Mouse (Mus musculus): Measurements from ENCODE around the gene Akap4.
A peak's percentile ranks its signal among the peaks of the same experiment; 100 is the strongest.

The Akap4 gene

GRCm38 (mm10) chrX:7067219-7067618 lies at the start of gene Akap4:
Gene Akap4 (plus strand): TSS chrX:7067519.
- no peak for DNase-seq (ENCODE audit: low spot score in 2 of 2)

DNA sequence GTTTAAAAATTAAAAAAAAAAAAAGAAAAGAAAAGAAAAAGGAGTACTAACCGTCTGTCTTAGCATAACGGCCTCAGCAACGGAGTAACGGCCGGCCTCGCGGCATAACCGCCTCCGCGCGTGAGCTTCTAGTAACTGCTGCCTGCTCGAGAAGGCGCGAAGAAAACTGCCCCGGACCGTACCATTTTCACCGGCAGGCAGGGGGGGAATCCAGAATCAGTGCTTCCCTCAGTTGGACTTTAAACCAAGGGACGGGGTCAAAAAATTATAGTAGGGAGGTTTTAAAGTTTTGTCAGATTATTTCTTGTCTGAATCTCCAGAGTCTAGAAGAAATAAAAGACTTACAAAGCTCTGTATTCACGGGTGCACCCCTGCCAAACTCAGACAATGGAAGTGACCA lies 25.8 kb upstream of the Akap4 start, which contains the start of gene Ccnb3:
Ccnb3 (minus strand) TSS at position 101 of the 400 bp plus-strand sequence.
- no peak for DNase-seq (ENCODE audit: low spot score in 2 of 2)

DNA sequence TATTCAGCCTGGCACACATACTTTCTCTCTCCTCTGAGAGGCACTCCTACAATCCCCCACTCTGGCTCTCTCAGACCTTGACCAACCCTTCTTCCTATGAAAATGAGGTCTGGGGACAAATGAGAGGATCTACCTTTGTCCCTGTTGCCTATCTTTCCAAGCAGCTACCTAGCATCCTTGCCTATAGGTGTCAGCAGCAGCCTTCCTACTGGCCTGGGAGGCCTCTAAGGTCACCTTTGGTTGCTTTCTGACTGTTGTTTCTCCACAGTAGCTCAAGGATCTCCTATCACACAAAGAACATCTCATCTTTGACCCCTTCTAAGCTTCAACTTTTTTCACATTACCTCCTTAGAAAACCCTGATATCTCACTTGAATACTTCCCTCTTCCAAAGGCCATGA lies 10.3 kb upstream of the Akap4 start:
- DNase-seq (ENCODE audit: low spot score in 2 of 2), result no peak

DNA sequence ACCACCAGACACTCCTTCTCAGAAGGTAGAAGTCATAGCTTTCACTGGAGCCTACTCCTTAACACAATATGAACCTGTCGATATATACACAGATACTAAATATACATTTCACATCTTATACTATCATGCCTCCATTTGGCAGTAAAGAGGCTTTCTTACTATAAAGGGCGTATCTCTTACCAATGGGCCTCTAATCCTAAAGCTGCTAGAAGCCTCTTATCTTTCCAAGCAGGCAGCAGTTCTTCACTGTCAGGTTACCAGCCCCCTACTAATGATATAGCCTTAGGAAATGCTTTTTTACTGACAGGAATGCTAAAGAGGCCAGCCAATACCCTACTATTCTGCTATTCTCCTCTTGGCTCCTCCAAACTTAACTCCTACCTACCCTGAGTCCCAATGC lies 9.7 kb upstream of the Akap4 start:
- no peak for DNase-seq (ENCODE audit: low spot score in 2 of 2)

GRCm38 (mm10) chrX:7064109-7064508 lies 3.2 kb upstream of the Akap4 start:
- DNase-seq (ENCODE audit: low spot score in 2 of 2), result no peak

DNA sequence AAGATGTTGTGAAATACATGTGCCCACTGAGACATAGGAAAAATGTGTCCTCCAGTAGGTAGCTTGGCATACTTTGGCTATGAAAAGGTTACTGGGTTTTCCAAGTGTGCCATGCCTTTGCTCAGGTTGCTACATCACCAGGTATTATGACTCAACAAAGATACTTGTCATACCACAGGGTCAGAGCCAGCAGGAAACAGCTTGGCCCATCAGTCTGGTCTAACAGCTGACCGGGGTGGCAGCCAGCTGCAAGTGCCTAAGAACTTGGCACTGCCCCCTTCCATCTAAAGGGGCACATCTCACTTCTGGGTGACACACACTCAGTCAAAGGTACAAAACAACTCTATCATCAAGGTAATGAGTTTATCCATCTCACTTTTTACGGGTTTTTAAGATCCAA lies 683 bp downstream of the Akap4 start:
- DNase-seq (ENCODE audit: low spot score in 2 of 2), result no peak

DNA sequence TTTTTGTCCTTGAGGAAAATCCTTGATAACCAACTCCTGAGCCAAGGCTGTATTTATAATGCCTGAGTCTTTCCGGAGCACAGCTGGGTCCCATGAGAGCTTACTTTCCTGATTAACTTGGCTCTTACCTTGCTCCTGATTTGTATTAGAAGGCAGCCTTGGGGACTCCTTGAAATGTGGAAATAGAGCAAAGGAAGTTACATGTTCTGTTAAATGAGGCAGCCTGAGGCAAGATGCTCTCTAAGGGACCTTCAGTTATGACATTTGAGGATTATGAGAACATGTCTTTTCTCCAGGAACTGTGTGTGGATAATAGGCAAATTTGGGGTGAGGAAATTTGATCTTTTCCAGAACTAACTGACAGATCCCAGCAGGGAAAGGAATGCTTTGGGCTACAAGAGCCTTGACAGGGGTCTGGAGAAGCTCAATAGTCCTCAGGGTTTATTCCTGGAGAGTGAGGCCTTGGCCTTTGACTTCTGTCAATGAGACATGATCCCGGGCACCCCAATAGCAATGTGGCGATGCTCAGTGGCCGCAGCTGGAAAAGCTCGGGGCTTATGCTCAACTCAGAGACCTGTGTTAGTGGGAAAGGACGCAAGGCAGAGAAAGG lies 12.6 kb downstream of the Akap4 start:
- DNase-seq (ENCODE audit: low spot score in 2 of 2), result no peak

DNA sequence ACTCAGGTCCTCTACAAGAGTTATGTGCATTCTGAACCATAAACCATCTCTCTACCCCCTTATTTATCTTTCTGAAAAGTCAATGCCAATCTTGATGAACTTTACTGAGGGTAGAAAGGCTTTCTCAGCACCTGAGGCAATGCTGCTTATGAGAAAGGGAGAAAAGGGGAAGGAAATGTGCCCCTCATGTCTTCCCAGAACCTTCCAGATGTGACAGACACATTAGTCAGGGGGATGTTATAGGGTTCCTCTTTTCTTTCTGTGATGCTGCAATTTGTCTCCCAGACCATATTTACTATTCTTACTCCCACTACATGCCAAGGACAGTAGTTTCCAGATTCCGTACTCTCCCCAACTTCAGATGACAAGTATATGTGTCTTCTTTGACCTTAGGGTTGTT lies 18.6 kb downstream of the Akap4 start:
- no peak for DNase-seq (ENCODE audit: low spot score in 2 of 2)

GRCm38 (mm10) chrX:7090323-7090722 lies 23.0 kb downstream of the Akap4 start:
- DNase-seq (ENCODE audit: low spot score in 2 of 2), result no peak

GRCm38 (mm10) chrX:7102280-7102679 lies 35.0 kb downstream of the Akap4 start:
- DNase-seq (ENCODE audit: low spot score in 2 of 2), result no peak

GRCm38 (mm10) chrX:7114885-7115284 lies 47.6 kb downstream of the Akap4 start:
- DNase-seq (ENCODE audit: low spot score in 2 of 2), result no peak

- DNase-seq (ENCODE audit: low spot score in 2 of 2), result peak in 1 of 2 experiments; percentile 7
These were observed 54.4 kb downstream of the Akap4 start for GRCm38 (mm10) chrX:7121618-7122280.

Data from heart, adult 9 months (tissue).